Comparison of ENCODE assay signal across 32 mouse cellular contexts in the genomic region with DNA sequence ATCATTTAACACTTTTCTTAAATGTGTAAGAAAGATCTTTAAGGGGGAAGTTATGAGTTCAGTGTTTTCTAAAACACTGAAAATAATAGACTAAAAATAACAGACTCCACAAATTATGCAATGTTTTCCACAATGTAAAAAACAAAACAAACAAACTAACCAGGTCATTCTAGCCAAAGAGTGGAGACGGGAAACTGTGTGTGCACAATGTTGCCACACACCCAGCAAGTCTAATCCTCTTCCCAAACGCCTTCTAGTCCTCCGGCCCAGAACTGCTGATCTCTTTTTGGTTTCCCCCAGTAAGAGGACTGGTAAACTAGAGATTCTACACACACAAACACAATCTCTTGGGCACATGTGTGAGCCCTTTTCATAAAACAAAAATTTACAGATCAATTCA. TPM values are rescaled to one million over a fixed set of nuclear protein-coding genes. Genes with fewer than 3 reads are reported as not detected.
A peak's percentile ranks its signal among the peaks of the same experiment; 100 is the strongest.
DNase-seq lines count a peak whose midpoint lies in the region; ATAC-seq and TF ChIP-seq lines count a peak whose summit lies in the region.
"Had no signal": no experiment of that assay in that cellular context is flagged by ENCODE, and none has a peak within 500 bp of the region (broad histone marks: within the 10 kb centered on the region; RNA-seq: fewer than 3 reads in every experiment).

No protein-coding gene starts in this region.

- H3K9ac ChIP-seq in midbrain, embryonic 11.5 days (ENCODE audit: low read length): no peak overlapping the region
- H3K9ac ChIP-seq in midbrain, embryonic 13.5 days (replicated peaks): no peak overlapping the region
- H3K9ac ChIP-seq: embryonic facial prominence, embryonic 15.5 days; forebrain, embryonic 12.5 days; forebrain, postnatal 0 days; heart, embryonic 13.5 days; hindbrain, embryonic 15.5 days; liver, embryonic 13.5 days; lung, embryonic 14.5 days; neural tube, embryonic 12.5 days had no signal

- no peak for DNase-seq in layer of hippocampus, adult 2 months (ENCODE audit: low spot score in 2 of 2)
- DNase-seq in layer of hippocampus, adult 11-12 months (ENCODE audit: low spot score): no peak
- DNase-seq in midbrain, embryonic 11.5 days (ENCODE audit: low spot score, missing footprints): peak; percentile 6
- no peak for DNase-seq in limb, embryonic 10.5 days (ENCODE audit: low spot score)
- DNase-seq in right cerebral cortex, postnatal 4 days: no peak
- DNase-seq: adrenal gland, postnatal 10 days; B cell, adult 2 months; cerebellum, adult 11 months; cerebellum, adult 9-10 months; cerebellum, postnatal 36 days; embryo, embryonic 11 days; forebrain, postnatal 0 days; gastrocnemius, postnatal 25 days; heart, postnatal 10 days; kidney, adult 11 months; kidney, postnatal 14 days; left cerebral cortex, postnatal 4 days; liver, embryonic 13.5 days; lung, embryonic 14.5 days; right cerebral cortex, adult 18-20 months; thymus, adult 2 months; thymus, postnatal 4 days had no signal

- no peaks in the 10 kb centered on the region for H3K36me3 ChIP-seq in midbrain, embryonic 11.5 days (ENCODE audit: control insufficient read depth, insufficient read depth, low read length)
- H3K36me3 ChIP-seq in midbrain, embryonic 13.5 days: no peaks in the 10 kb centered on the region
- no peaks in the 10 kb centered on the region for H3K36me3 ChIP-seq in limb, embryonic 10.5 days
- H3K36me3 ChIP-seq: embryonic facial prominence, embryonic 15.5 days; forebrain, embryonic 12.5 days; heart, embryonic 13.5 days; hindbrain, embryonic 10.5 days; hindbrain, embryonic 15.5 days; liver, embryonic 13.5 days; midbrain, embryonic 10.5 days; neural tube, embryonic 12.5 days had no signal

- 65% methylated on average over 3 of the region's 3 CpGs for WGBS in midbrain, embryonic 11.5 days
- 63% methylated on average over 3 of the region's 3 CpGs for WGBS in midbrain, embryonic 13.5 days
- 85% methylated on average over 3 of the region's 3 CpGs for WGBS in limb, embryonic 10.5 days

- no peaks in the 10 kb centered on the region for H3K4me1 ChIP-seq in midbrain, embryonic 11.5 days (ENCODE audit: control insufficient read depth, insufficient read depth, low read length)
- peaks cover 39% of the 10 kb centered on the region for H3K4me1 ChIP-seq in midbrain, embryonic 13.5 days (replicated peaks)
- peaks cover 82% of the 10 kb centered on the region for H3K4me1 ChIP-seq in limb, embryonic 10.5 days

- H3K9me3 ChIP-seq in midbrain, embryonic 11.5 days (ENCODE audit: control insufficient read depth, low read length): no peaks in the 10 kb centered on the region
- no peaks in the 10 kb centered on the region for H3K9me3 ChIP-seq in midbrain, embryonic 13.5 days
- H3K9me3 ChIP-seq in limb, embryonic 10.5 days (replicated peaks): no peaks in the 10 kb centered on the region
- H3K9me3 ChIP-seq: embryonic facial prominence, embryonic 15.5 days; forebrain, embryonic 12.5 days; heart, embryonic 13.5 days; hindbrain, embryonic 10.5 days; hindbrain, embryonic 15.5 days; liver, embryonic 13.5 days; midbrain, embryonic 10.5 days; neural tube, embryonic 12.5 days had no signal

- no peak for TF ChIP-seq CTCF in layer of hippocampus, adult 2 months (conservative IDR thresholded peaks at IDR 0.05)

- no peaks in the 10 kb centered on the region for H3K27me3 ChIP-seq in midbrain, embryonic 11.5 days (ENCODE audit: control insufficient read depth, insufficient read depth, low read length)
- no peaks in the 10 kb centered on the region for H3K27me3 ChIP-seq in midbrain, embryonic 13.5 days
- H3K27me3 ChIP-seq in limb, embryonic 10.5 days (ENCODE audit: low read depth, poor library complexity, severe bottlenecking): no peaks in the 10 kb centered on the region
- H3K27me3 ChIP-seq: embryonic facial prominence, embryonic 15.5 days; forebrain, embryonic 12.5 days; heart, embryonic 13.5 days; hindbrain, embryonic 15.5 days; liver, embryonic 13.5 days; neural tube, embryonic 12.5 days had no signal

- peak overlapping the region; percentile 87 for H3K27ac ChIP-seq in layer of hippocampus, adult 2 months
- no peak overlapping the region for H3K27ac ChIP-seq in midbrain, embryonic 11.5 days (ENCODE audit: low read depth, low read length)
- H3K27ac ChIP-seq in midbrain, embryonic 13.5 days: no peak overlapping the region
- peak overlapping the region; percentile 90 for H3K27ac ChIP-seq in limb, embryonic 10.5 days
- H3K27ac ChIP-seq: embryonic facial prominence, embryonic 15.5 days; forebrain, embryonic 12.5 days; heart, embryonic 13.5 days; hindbrain, embryonic 10.5 days; hindbrain, embryonic 15.5 days; liver, embryonic 13.5 days; midbrain, embryonic 10.5 days; neural tube, embryonic 12.5 days had no signal

- H3K4me3 ChIP-seq in layer of hippocampus, adult 2 months: no peak overlapping the region
- H3K4me3 ChIP-seq in midbrain, embryonic 11.5 days (ENCODE audit: low read depth, low read length): no peak overlapping the region
- H3K4me3 ChIP-seq in midbrain, embryonic 13.5 days (replicated peaks): no peak overlapping the region
- H3K4me3 ChIP-seq in limb, embryonic 10.5 days: no peak overlapping the region
- H3K4me3 ChIP-seq: embryonic facial prominence, embryonic 15.5 days; forebrain, embryonic 12.5 days; heart, embryonic 13.5 days; hindbrain, embryonic 10.5 days; hindbrain, embryonic 15.5 days; liver, embryonic 13.5 days; midbrain, embryonic 10.5 days; myocyte; neural tube, embryonic 12.5 days had no signal

- no peak overlapping the region for H3K4me2 ChIP-seq in midbrain, embryonic 11.5 days
- no peak overlapping the region for H3K4me2 ChIP-seq in midbrain, embryonic 13.5 days (replicated peaks)
- H3K4me2 ChIP-seq: embryonic facial prominence, embryonic 15.5 days; forebrain, embryonic 12.5 days; heart, embryonic 13.5 days; hindbrain, embryonic 15.5 days; liver, embryonic 13.5 days; lung, embryonic 14.5 days; neural tube, embryonic 12.5 days had no signal

- ATAC-seq in midbrain, embryonic 11.5 days (ENCODE audit: low FRiP score): no peak
- no peak for ATAC-seq in midbrain, embryonic 13.5 days
- ATAC-seq: forebrain, postnatal 0 days; inflammation-experienced regulatory T-cells, adult 6 months had no signal

RNA-seq across cellular contexts. Expression of gene Rbfox2, which starts 55.1 kb away (rescaled TPM):
- total RNA-seq in layer of hippocampus, adult 2 months (2021): 100 to 1,000 TPM; 243 TPM
- 73.2 and 79.9 TPM in 2 replicates for polyA plus RNA-seq in midbrain, embryonic 11.5 days (2014; fragmentation: Nextera tagmentation; extraction: Ambion mirVana)
- 154 and 163 TPM in 2 replicates for polyA plus RNA-seq in midbrain, embryonic 13.5 days (2015; fragmentation: Nextera tagmentation; extraction: Ambion mirVana)
- 45.8 and 62.6 TPM in 2 replicates for polyA plus RNA-seq in limb, embryonic 10.5 days (2016; fragmentation: Nextera tagmentation; extraction: Ambion mirVana)
- polyA plus RNA-seq: inflammation-experienced regulatory T-cells, adult 6 months had no signal

Comparison
In these comparisons a context has a peak if more than half of its experiments do, and no peak if none do; other contexts are left out.
1. H3K27ac ChIP-seq: peak in layer of hippocampus, adult 2 months (single experiment) and limb, embryonic 10.5 days (single experiment); none in midbrain, embryonic 11.5 days (single experiment) and midbrain, embryonic 13.5 days (single experiment).